ENCODE assay signal across 20 mouse cellular contexts in the genomic region with DNA sequence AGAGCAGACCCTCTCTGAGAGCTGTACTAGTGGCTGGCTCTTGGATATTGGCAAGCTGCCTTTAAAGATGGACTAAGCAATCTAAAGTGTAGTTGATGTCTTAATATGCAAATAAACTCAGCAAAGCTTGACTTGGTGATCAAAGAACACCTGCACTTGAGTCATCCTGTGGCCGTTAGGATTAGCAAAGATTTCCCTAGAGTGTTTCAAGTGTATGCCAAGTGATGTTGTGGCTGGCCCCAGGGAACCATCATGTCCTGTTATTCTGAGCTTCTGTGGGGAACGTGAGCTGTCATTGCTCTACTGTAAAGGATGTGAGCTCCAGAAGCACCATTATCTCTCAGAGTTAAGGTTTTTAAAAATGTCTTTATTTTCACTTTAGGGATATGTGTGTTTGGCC.
DNase-seq lines count a peak whose midpoint lies in the region; ATAC-seq and TF ChIP-seq lines count a peak whose summit lies in the region.
"Had no signal": no experiment of that assay in that cellular context is flagged by ENCODE, and none has a peak within 500 bp of the region (broad histone marks: within the 10 kb centered on the region; RNA-seq: fewer than 3 reads in every experiment).

No protein-coding gene starts in this region.

- H3K4me2 ChIP-seq in midbrain, embryonic 14.5 days (ENCODE audit: low read length): no peak overlapping the region
- H3K4me2 ChIP-seq in midbrain, embryonic 16.5 days (ENCODE audit: low read length): no peak overlapping the region
- no peak overlapping the region for H3K4me2 ChIP-seq in CH12.LX (ENCODE audit: insufficient read depth, low read depth, poor library complexity, severe bottlenecking)
- H3K4me2 ChIP-seq: embryonic facial prominence, embryonic 12.5 days; forebrain, embryonic 13.5 days; forebrain, embryonic 15.5 days had no signal

- TF ChIP-seq RAD21 in CH12.LX (IDR thresholded peaks at IDR 0.05; ENCODE audit: low read depth, low read length): no peak

- no peak overlapping the region for H3K27ac ChIP-seq in midbrain, embryonic 14.5 days (replicated peaks; ENCODE audit: low read depth, low read length)
- H3K27ac ChIP-seq in midbrain, embryonic 16.5 days (ENCODE audit: low read length): no peak overlapping the region
- no peak overlapping the region for H3K27ac ChIP-seq in CH12.LX (ENCODE audit: insufficient read depth, low read depth)
- H3K27ac ChIP-seq: embryonic facial prominence, embryonic 10.5 days; embryonic facial prominence, embryonic 12.5 days; forebrain, embryonic 13.5 days; forebrain, embryonic 15.5 days had no signal

- H3K9me3 ChIP-seq in midbrain, embryonic 14.5 days (ENCODE audit: control insufficient read depth, low read length): no peaks in the 10 kb centered on the region
- H3K9me3 ChIP-seq in midbrain, embryonic 16.5 days (replicated peaks; ENCODE audit: control insufficient read depth, low read length, poor library complexity, severe bottlenecking): no peaks in the 10 kb centered on the region
- no peaks in the 10 kb centered on the region for H3K9me3 ChIP-seq in CH12.LX (replicated peaks; ENCODE audit: low read length)
- H3K9me3 ChIP-seq: embryonic facial prominence, embryonic 10.5 days; embryonic facial prominence, embryonic 12.5 days; forebrain, embryonic 13.5 days; forebrain, embryonic 15.5 days had no signal

- dilution Hi-C loops in CH12.LX (cut with MboI; ENCODE audit: extremely low pct_ligation_motif_present, extremely low pct_unique_long_range_greater_than_20kb, low sequenced_read_pairs): no loop called here

- peak; percentile 0 for DNase-seq in midbrain, embryonic 14.5 days
- DNase-seq in CH12.LX (ENCODE audit: extremely low read depth): peak; percentile 87
- DNase-seq in splenic B cell, adult 2 months (ENCODE audit: low read depth, low spot score): peak; percentile 56
- DNase-seq in c-Kit-positive CD71-positive TER-119-positive erythroid progenitor cells, embryonic 14.5 days (ENCODE audit: low spot score): no peak
- no peak for DNase-seq in urinary bladder, postnatal 25 days (ENCODE audit: low spot score)
- DNase-seq: adrenal gland, adult 2 months; adrenal gland, postnatal 10 days; adrenal gland, postnatal 25 days; cerebellum, adult 11-12 months; cerebellum, adult 2 months; cerebellum, adult 9-10 months; cerebellum, postnatal 10 days; cerebellum, postnatal 25 days; forebrain, postnatal 0 days had no signal

- no peaks in the 10 kb centered on the region for H3K79me2 ChIP-seq in CH12.LX (replicated peaks; ENCODE audit: control insufficient read depth, extremely low read depth, insufficient read depth, poor library complexity, severe bottlenecking)

- H3K27me3 ChIP-seq in midbrain, embryonic 14.5 days (ENCODE audit: control insufficient read depth, insufficient read depth, low read length): no peaks in the 10 kb centered on the region
- H3K27me3 ChIP-seq in midbrain, embryonic 16.5 days (ENCODE audit: control insufficient read depth, insufficient read depth, low read depth, low read length): no peaks in the 10 kb centered on the region
- H3K27me3 ChIP-seq in CH12.LX (replicated peaks): no peaks in the 10 kb centered on the region
- no peaks in the 10 kb centered on the region for H3K27me3 ChIP-seq in splenic B cell, adult 2 months (ENCODE audit: control insufficient read depth, insufficient read depth, low read length, poor library complexity, severe bottlenecking)
- H3K27me3 ChIP-seq: embryonic facial prominence, embryonic 12.5 days; forebrain, embryonic 13.5 days; forebrain, embryonic 15.5 days had no signal

- H3K4me3 ChIP-seq in midbrain, embryonic 14.5 days (replicated peaks; ENCODE audit: low read depth, low read length): no peak overlapping the region
- no peak overlapping the region for H3K4me3 ChIP-seq in midbrain, embryonic 16.5 days (ENCODE audit: low read depth, low read length)
- H3K4me3 ChIP-seq in CH12.LX (replicated peaks in 1 of 3; ENCODE audit: low read depth in 2 of 3, low read length in 2 of 3, poor library complexity in 1 of 3): no peak overlapping the region
- H3K4me3 ChIP-seq: embryonic facial prominence, embryonic 10.5 days; embryonic facial prominence, embryonic 12.5 days; forebrain, embryonic 13.5 days; forebrain, embryonic 15.5 days had no signal

- in situ Hi-C loops in CH12.LX (cut with MboI; ENCODE audit: low pct_ligation_motif_present, low pct_unique_long_range_greater_than_20kb, low sequenced_read_pairs): no loop called here

- no peak for TF ChIP-seq POLR2A in CH12.LX (IDR thresholded peaks at IDR 0.05; ENCODE audit: low read depth, low read length)

- TF ChIP-seq EP300 in CH12.LX (IDR thresholded peaks at IDR 0.05; ENCODE audit: low read length): peak; percentile 83

- no peak for ATAC-seq in midbrain, embryonic 14.5 days (ENCODE audit: low FRiP score, low TSS enrichment)
- ATAC-seq in midbrain, embryonic 16.5 days: no peak
- ATAC-seq: CD4-positive, CD25-positive, alpha-beta regulatory T cell, adult 4 months; forebrain, embryonic 13.5 days; forebrain, embryonic 15.5 days; forebrain, postnatal 0 days had no signal

- WGBS in midbrain, embryonic 14.5 days: 46% methylated on average over 2 of the region's 2 CpGs
- WGBS in midbrain, embryonic 16.5 days: 52% methylated on average over 2 of the region's 2 CpGs

- H3K9ac ChIP-seq in midbrain, embryonic 14.5 days (replicated peaks; ENCODE audit: low read length): no peak overlapping the region
- H3K9ac ChIP-seq in midbrain, embryonic 16.5 days (ENCODE audit: low read depth, low read length): no peak overlapping the region
- no peak overlapping the region for H3K9ac ChIP-seq in CH12.LX (ENCODE audit: insufficient read depth, low read depth)
- H3K9ac ChIP-seq: embryonic facial prominence, embryonic 12.5 days; forebrain, embryonic 13.5 days; forebrain, embryonic 15.5 days; forebrain, postnatal 0 days had no signal

- H3K36me3 ChIP-seq in midbrain, embryonic 14.5 days (ENCODE audit: control insufficient read depth, insufficient read depth, low read length): no peaks in the 10 kb centered on the region
- no peaks in the 10 kb centered on the region for H3K36me3 ChIP-seq in midbrain, embryonic 16.5 days (ENCODE audit: control insufficient read depth, insufficient read depth, low read length)
- no peaks in the 10 kb centered on the region for H3K36me3 ChIP-seq in CH12.LX (replicated peaks in 1 of 2; ENCODE audit: control insufficient read depth in 1 of 2, insufficient read depth in 1 of 2, low read length in 1 of 2)
- no peaks in the 10 kb centered on the region for H3K36me3 ChIP-seq in splenic B cell, adult 2 months (ENCODE audit: control insufficient read depth, insufficient read depth, low read length, poor library complexity, severe bottlenecking)
- H3K36me3 ChIP-seq: embryonic facial prominence, embryonic 10.5 days; embryonic facial prominence, embryonic 12.5 days; forebrain, embryonic 15.5 days had no signal

- no peaks in the 10 kb centered on the region for H3K4me1 ChIP-seq in midbrain, embryonic 14.5 days (ENCODE audit: control insufficient read depth, insufficient read depth, low read length)
- H3K4me1 ChIP-seq in midbrain, embryonic 16.5 days (ENCODE audit: control insufficient read depth, insufficient read depth, low read length): no peaks in the 10 kb centered on the region
- peaks cover 0 to 29% of the 10 kb centered on the region in 2 experiments; a peak in 2 of 4 replicates for H3K4me1 ChIP-seq in CH12.LX (ENCODE audit: control insufficient read depth in 1 of 2, insufficient read depth in 2 of 2)
- H3K4me1 ChIP-seq: embryonic facial prominence, embryonic 10.5 days; embryonic facial prominence, embryonic 12.5 days; forebrain, embryonic 13.5 days; forebrain, embryonic 15.5 days had no signal

- TF ChIP-seq CTCF in CH12.LX (conservative IDR thresholded peaks at IDR 0.05 in 1 of 2, IDR thresholded peaks at IDR 0.05 in 1 of 2; ENCODE audit: low read depth in 2 of 2, low read length in 2 of 2): no peak

TF ChIP-seq in CH12.LX, 34 proteins besides CTCF, POLR2A, EP300 and RAD21 (continues in another document):
- TF ChIP-seq SMC3 (IDR thresholded peaks at IDR 0.05; ENCODE audit: low read depth, low read length) (no peak), USF1 (IDR thresholded peaks at IDR 0.05; ENCODE audit: low read depth, low read length) (no peak), HCFC1 (IDR thresholded peaks at IDR 0.05; ENCODE audit: low read depth, low read length) (no peak), ZMIZ1 (IDR thresholded peaks at IDR 0.05; ENCODE audit: low read depth, low read length) (no peak), ZNF384 (IDR thresholded peaks at IDR 0.05; ENCODE audit: low read depth, low read length) (no peak), ELF1 (IDR thresholded peaks at IDR 0.05; ENCODE audit: low read depth, low read length) (no peak), POLR2AphosphoS2 (IDR thresholded peaks at IDR 0.05; ENCODE audit: low read depth, low read length) (no peak), MAZ (IDR thresholded peaks at IDR 0.05; ENCODE audit: low read depth, low read length) (no peak), JUN (IDR thresholded peaks at IDR 0.05; ENCODE audit: insufficient read depth, low read depth, low read length) (no peak), BHLHE40 (IDR thresholded peaks at IDR 0.05; ENCODE audit: low read depth, low read length) (peak; percentile 87), GABPA (IDR thresholded peaks at IDR 0.05; ENCODE audit: insufficient replicate concordance, low read depth, low read length) (no peak), JUND (conservative IDR thresholded peaks at IDR 0.05; ENCODE audit: low read depth, low read length) (0 out of 2 replicates have a peak, but pooled peaks have one; percentile 25), KAT2A (IDR thresholded peaks at IDR 0.05; ENCODE audit: insufficient replicate concordance, low read length) (no peak), ZKSCAN1 (IDR thresholded peaks at IDR 0.05; ENCODE audit: borderline replicate concordance, low read depth, low read length) (no peak), IRF4 (IDR thresholded peaks at IDR 0.05; ENCODE audit: low read depth, low read length) (no peak), USF2 (conservative IDR thresholded peaks at IDR 0.05; ENCODE audit: low read depth, low read length) (no peak), SIN3A (IDR thresholded peaks at IDR 0.05; ENCODE audit: low read length) (no peak), ETS1 (conservative IDR thresholded peaks at IDR 0.05; ENCODE audit: low read depth, low read length) (peak; percentile 81), MAFK (IDR thresholded peaks at IDR 0.05; ENCODE audit: insufficient replicate concordance, low read length) (peak; percentile 58; the same call in 1 of the 2 replicates), UBTF (IDR thresholded peaks at IDR 0.05; ENCODE audit: low read depth, low read length) (no peak), MEF2A (IDR thresholded peaks at IDR 0.05; ENCODE audit: borderline replicate concordance, low read depth, low read length) (no peak), E2F4 (IDR thresholded peaks at IDR 0.05; ENCODE audit: insufficient replicate concordance, low read depth, low read length) (no peak), RCOR1 (conservative IDR thresholded peaks at IDR 0.05; ENCODE audit: low read depth, low read length) (no peak), MXI1 (IDR thresholded peaks at IDR 0.05; ENCODE audit: low read depth, low read length) (no peak), CHD1 (IDR thresholded peaks at IDR 0.05; ENCODE audit: low read depth, low read length) (no peak)

Comparison
In these comparisons a context has a peak if more than half of its experiments do, and no peak if none do; other contexts are left out.
1. DNase-seq: peak in midbrain, embryonic 14.5 days (single experiment), CH12.LX (single experiment) and splenic B cell, adult 2 months (single experiment); none in c-Kit-positive CD71-positive TER-119-positive erythroid progenitor cells, embryonic 14.5 days (single experiment) and urinary bladder, postnatal 25 days (single experiment).